Mouse (Mus musculus): ENCODE measurements around the gene Clcn6. TPM values are rescaled to one million over a fixed set of nuclear protein-coding genes. Genes with fewer than 3 reads are reported as not detected.

Gene Clcn6
- polyA plus RNA-seq, 1 experiment = 28.8 TPM

DNA sequence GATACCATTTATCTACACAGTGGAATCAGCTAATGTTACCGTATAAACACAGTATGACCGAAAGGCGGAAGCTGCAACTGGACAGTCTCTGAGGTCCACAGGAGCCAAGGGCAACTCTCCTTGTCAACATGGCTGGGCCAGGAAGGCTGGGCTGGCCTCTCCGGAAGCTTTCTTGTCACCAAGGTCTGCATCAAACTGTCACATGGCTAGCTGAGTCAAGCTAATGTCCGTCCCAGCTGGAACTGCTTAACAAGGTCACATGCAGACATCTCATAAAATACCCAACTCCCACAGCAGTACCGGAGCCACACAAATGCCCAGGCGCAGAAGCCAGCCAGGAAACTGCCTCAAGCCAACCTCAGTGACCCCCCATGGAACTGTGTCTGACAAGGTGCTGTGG lies 34.3 kb downstream of the Clcn6 start:
- WGBS = 60% methylated on average over 7 of the region's 7 CpGs
- Histone ChIP-seq H3K27me3 (replicated peaks; ENCODE audit: control insufficient read depth, insufficient read depth, low read length) (no peaks in the 10 kb centered on the region), H3K27ac (ENCODE audit: insufficient read depth, low read depth, low read length) (no peak overlapping the region), H3K36me3 (ENCODE audit: control insufficient read depth, insufficient read depth, low read length) (peaks cover 4% of the 10 kb centered on the region; the same call in 1 of the 2 replicates), H3K4me1 (ENCODE audit: control insufficient read depth, insufficient read depth, low read length) (no peaks in the 10 kb centered on the region), H3K4me3 (ENCODE audit: insufficient read depth, low read depth, low read length) (no peak overlapping the region)
- no peak for DNase-seq
- TF ChIP-seq POLR2A (IDR thresholded peaks at IDR 0.05; ENCODE audit: low read depth, low read length) = no peak

DNA sequence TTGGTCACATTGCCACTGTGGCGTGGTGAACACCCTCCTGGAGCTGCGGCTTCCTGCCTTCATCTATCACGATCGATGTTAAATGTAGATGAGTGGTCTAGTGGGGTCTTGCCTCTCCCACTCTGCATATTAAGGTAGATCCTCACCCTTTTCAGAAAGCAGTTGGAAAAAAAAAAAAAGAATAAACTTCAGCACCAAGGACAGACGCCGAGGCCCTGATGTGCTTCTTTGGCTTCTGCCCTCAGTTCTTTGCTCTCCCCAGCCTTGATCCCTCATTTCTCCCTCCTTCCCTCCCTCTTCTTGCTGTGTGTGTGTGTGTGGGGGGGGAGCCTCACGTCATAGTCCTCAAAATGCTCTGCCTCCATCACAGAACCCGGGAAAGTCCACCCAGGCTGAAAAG lies 36.8 kb downstream of the Clcn6 start:
- WGBS = 48% methylated on average over 8 of the region's 8 CpGs
- Histone ChIP-seq H3K36me3 (ENCODE audit: control insufficient read depth, insufficient read depth, low read length) (peaks cover 4% of the 10 kb centered on the region; the same call in 1 of the 2 replicates), H3K27ac (ENCODE audit: insufficient read depth, low read depth, low read length) (no peak overlapping the region), H3K4me3 (ENCODE audit: insufficient read depth, low read depth, low read length) (no peak overlapping the region), H3K27me3 (replicated peaks; ENCODE audit: control insufficient read depth, insufficient read depth, low read length) (no peaks in the 10 kb centered on the region), H3K4me1 (ENCODE audit: control insufficient read depth, insufficient read depth, low read length) (no peaks in the 10 kb centered on the region)
- TF ChIP-seq CTCF (conservative IDR thresholded peaks at IDR 0.05; ENCODE audit: insufficient read depth, insufficient read length, low read depth, low read length) = no peak
- no peak for TF ChIP-seq POLR2A (IDR thresholded peaks at IDR 0.05; ENCODE audit: low read depth, low read length)
- no peak for DNase-seq

DNA sequence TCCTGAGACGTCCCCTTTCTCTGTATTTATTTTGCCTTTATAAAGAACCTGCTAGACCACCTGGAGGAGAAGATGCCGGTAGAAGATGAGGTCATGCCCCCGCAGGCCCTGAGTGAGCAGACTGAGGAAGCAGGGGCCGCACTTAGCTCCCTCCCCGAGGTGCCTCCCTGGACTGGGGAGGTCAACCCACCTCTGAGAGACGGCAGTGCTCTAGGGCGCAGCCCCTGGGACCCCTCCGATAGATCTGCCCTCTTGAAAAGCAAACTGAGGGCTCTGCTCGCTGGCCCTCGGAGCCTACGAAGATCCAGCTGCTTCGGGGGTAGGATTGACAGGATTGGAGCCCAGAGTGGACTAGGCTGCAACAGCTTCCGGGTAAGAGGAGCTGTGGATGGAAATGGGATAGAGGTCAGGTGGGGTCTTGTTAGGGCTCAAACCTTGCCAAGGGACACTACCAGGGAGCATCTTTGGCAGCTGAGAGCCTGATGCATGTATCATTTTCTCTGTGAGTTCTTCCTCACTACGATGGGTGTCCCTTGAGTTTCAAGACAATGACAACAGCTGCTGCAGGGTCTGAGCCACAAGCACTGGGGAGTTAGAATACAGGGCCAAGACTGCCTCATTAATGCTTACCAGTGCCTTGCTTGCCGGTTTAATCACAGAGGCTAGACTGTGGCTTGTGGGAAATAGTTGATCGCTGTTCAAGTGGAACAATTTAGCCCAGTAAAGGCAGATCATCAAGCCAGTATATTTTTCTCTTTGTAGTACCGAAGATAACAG lies 37.4 kb downstream of the Clcn6 start:
- WGBS = 77% methylated on average over 17 of the region's 17 CpGs
- Histone ChIP-seq H3K4me3 (ENCODE audit: insufficient read depth, low read depth, low read length) (no peak overlapping the region), H3K4me1 (ENCODE audit: control insufficient read depth, insufficient read depth, low read length) (no peaks in the 10 kb centered on the region), H3K36me3 (ENCODE audit: control insufficient read depth, insufficient read depth, low read length) (no peaks in the 10 kb centered on the region), H3K27me3 (replicated peaks; ENCODE audit: control insufficient read depth, insufficient read depth, low read length) (no peaks in the 10 kb centered on the region), H3K27ac (ENCODE audit: insufficient read depth, low read depth, low read length) (no peak overlapping the region)
- TF ChIP-seq CTCF (conservative IDR thresholded peaks at IDR 0.05; ENCODE audit: insufficient read depth, insufficient read length, low read depth, low read length) = no peak
- TF ChIP-seq POLR2A (IDR thresholded peaks at IDR 0.05; ENCODE audit: low read depth, low read length) = no peak
- DNase-seq = no peak

DNA sequence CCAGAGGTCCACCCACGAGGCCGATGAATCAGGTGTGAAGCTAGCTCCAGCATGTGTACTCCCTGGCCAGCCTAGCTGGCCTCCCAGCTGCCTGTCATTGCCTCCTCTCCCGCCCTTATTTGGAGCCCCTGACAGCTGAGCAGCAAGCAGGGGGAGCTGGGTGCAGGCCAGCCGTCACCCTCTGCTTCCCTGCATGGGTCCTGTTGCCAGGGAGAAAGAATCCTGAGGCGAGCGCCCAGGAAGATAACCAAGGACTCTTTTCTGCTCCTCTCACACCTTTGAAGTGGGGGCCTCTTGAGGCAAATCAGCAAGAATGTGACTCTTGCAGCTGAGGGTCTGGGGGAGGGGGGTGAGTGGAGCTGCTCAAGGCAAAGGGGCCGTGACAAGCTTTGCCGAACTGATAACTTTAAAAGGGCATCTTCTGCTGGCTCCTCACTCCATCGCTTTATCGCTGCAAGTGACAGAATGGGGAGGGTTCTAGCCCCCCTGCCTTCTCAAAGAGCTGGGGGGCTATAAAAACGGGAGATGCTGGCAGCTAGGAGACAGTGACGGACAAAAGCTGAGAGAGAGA lies 38.3 kb downstream of the Clcn6 start, which contains the start of gene Nppa:
Gene Nppa, plus strand, starts transcription at position 521 of the 571 bp plus-strand sequence.
- Histone ChIP-seq H3K27me3 (replicated peaks; ENCODE audit: control insufficient read depth, insufficient read depth, low read length) (no peaks in the 10 kb centered on the region), H3K36me3 (ENCODE audit: control insufficient read depth, insufficient read depth, low read length) (no peaks in the 10 kb centered on the region), H3K4me1 (ENCODE audit: control insufficient read depth, insufficient read depth, low read length) (no peaks in the 10 kb centered on the region), H3K4me3 (ENCODE audit: insufficient read depth, low read depth, low read length) (no peak within 1 kb of the TSS), H3K27ac (ENCODE audit: insufficient read depth, low read depth, low read length) (no peak within 1 kb of the TSS)
- DNase-seq = no peak
- TF ChIP-seq POLR2A (IDR thresholded peaks at IDR 0.05; ENCODE audit: low read depth, low read length) (no peak), CTCF (conservative IDR thresholded peaks at IDR 0.05; ENCODE audit: insufficient read depth, insufficient read length, low read depth, low read length) (no peak)
- 28% methylated on average over 12 of the region's 12 CpGs for WGBS

DNA sequence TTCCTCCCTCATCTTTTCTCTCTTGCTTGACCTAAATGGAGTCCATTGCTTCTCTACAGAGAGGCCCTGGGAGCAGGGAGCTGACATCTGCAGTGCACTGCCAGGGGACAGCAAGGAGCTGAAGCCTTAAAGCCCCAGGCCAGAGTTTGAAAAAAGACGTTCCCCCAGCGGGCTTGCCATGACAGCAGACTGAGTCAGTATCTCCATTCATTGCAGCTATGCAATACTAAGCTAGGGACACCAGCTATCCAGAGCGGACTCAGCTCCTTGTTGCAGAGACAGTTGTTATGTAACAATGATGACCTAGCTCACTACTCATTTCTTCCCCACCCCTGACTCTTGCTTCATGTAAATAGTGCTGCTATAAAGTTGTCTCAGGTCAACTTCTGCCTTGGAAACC lies 43.3 kb downstream of the Clcn6 start:
- TF ChIP-seq CTCF (conservative IDR thresholded peaks at IDR 0.05; ENCODE audit: insufficient read depth, insufficient read length, low read depth, low read length) (no peak), POLR2A (IDR thresholded peaks at IDR 0.05; ENCODE audit: low read depth, low read length) (no peak)
- no peaks in the 10 kb centered on the region for H3K4me1 ChIP-seq (ENCODE audit: control insufficient read depth, insufficient read depth, low read length)
- WGBS = 79% methylated on average over 3 of the region's 3 CpGs
- H3K4me3 ChIP-seq (ENCODE audit: insufficient read depth, low read depth, low read length) = no peak overlapping the region
- H3K27me3 ChIP-seq (replicated peaks; ENCODE audit: control insufficient read depth, insufficient read depth, low read length) = no peaks in the 10 kb centered on the region
- no peaks in the 10 kb centered on the region for H3K36me3 ChIP-seq (ENCODE audit: control insufficient read depth, insufficient read depth, low read length)
- H3K27ac ChIP-seq (ENCODE audit: insufficient read depth, low read depth, low read length) = no peak overlapping the region
- no peak for DNase-seq

DNA sequence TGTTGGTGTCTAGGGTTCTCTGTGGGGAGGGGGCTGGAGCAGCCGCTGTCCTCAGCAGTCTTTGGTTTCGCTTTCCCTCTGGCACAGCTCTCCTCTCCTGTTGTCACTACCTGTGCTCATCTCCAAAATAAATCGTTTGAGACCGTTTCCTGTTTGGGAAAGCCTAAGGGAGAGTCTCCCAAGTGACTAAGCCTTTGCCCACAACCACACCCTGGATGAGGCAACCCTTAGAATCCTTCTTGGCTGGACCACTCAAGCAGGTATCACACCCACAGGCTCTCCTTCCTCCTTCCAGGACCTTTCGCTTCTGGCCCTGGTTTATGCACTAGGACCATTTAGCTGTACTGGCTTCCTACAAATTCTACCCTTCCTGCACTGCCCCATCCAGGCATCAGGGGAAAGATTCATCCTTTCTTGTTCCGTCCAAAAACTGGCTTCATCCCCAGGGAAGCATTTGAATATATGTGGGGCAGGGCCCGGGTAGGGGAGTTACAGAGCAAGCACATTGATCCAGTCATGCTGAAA lies 45.0 kb downstream of the Clcn6 start:
- TF ChIP-seq POLR2A (IDR thresholded peaks at IDR 0.05; ENCODE audit: low read depth, low read length) = no peak
- TF ChIP-seq CTCF (conservative IDR thresholded peaks at IDR 0.05; ENCODE audit: insufficient read depth, insufficient read length, low read depth, low read length) = no peak
- Histone ChIP-seq H3K36me3 (ENCODE audit: control insufficient read depth, insufficient read depth, low read length) (no peaks in the 10 kb centered on the region), H3K4me1 (ENCODE audit: control insufficient read depth, insufficient read depth, low read length) (no peaks in the 10 kb centered on the region), H3K27ac (ENCODE audit: insufficient read depth, low read depth, low read length) (no peak overlapping the region), H3K27me3 (replicated peaks; ENCODE audit: control insufficient read depth, insufficient read depth, low read length) (no peaks in the 10 kb centered on the region), H3K4me3 (ENCODE audit: insufficient read depth, low read depth, low read length) (no peak overlapping the region)
- no peak for DNase-seq
- WGBS = 40% methylated on average over 7 of the region's 7 CpGs

Data from kidney, adult 2 months (tissue).